Mouse (Mus musculus): ENCODE measurements at regions not wholly inside any gene's neighbourhood (a gene's known extent, or its start where the extent isn't known, plus 50 kb on each side); places are given as distances from the start of the nearest gene placed in this dataset.

DNA sequence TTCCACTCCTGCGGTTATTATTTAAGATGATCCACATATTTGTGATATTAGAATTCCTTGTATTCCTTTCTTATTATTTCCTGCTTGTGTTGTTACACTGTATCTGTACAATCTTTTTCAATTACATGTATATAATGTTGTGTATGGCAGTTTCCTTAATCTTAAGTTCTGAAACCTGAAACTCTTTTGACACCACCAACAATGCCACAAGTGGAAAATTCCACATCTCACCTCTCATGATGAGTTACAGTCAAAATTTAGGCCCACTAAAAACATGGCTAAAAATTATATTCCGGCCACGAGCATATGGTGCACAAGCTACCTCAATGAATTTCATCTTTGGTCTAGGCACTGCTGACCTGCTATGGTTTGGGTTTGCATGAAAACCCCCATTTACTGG, 85.9 kb downstream of the 1700129C05Rik start:
- no peak overlapping the region for H3K27ac ChIP-seq (ENCODE audit: low read depth)
- H3K4me3 ChIP-seq (ENCODE audit: low read depth, low read length), result no peak overlapping the region
- 91% methylated on average over 3 of the region's 3 CpGs for WGBS
- no peak for TF ChIP-seq EP300 (IDR thresholded peaks at IDR 0.05; ENCODE audit: low read depth)
- TF ChIP-seq CTCF (IDR thresholded peaks at IDR 0.05; ENCODE audit: low read depth), result no peak
- no peak overlapping the region for H3K4me2 ChIP-seq (ENCODE audit: low read depth, low read length)
- DNase-seq (ENCODE audit: low spot score) (no peak), ATAC-seq (ENCODE audit: insufficient read depth, low read depth) (no peak)
- no peaks in the 10 kb centered on the region for H3K36me3 ChIP-seq (replicated peaks; ENCODE audit: control insufficient read depth, insufficient read depth, low read length)
- H3K4me1 ChIP-seq (ENCODE audit: control insufficient read depth, insufficient read depth), result no peaks in the 10 kb centered on the region
- H3K9ac ChIP-seq (replicated peaks; ENCODE audit: low read depth, low read length), result no peak overlapping the region
- H3K9me3 ChIP-seq (replicated peaks; ENCODE audit: control insufficient read depth, low read length), result no peaks in the 10 kb centered on the region
- H3K27me3 ChIP-seq (ENCODE audit: control insufficient read depth, insufficient read depth, low read length), result no peaks in the 10 kb centered on the region

DNA sequence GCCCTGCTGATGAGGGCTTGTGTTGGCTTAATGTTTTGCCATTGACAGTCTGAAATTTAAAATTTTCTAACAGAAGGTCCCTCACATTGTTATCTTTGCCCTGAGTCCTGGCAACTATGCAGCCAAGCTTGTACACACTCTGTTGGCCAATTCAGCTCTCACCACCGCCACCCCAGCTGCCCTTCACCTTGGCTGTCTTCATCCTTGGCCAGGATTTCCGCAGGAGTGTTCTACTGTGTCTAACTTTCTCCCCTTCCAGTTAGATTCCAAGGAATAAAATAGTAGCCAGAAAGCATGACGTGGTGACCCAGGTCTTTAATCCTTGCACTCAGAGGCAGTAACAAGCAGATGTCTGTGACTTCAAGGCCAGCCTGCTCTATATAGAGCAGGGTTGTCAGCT, 87.4 kb downstream of the 1700129C05Rik start:
- Histone ChIP-seq H3K9ac (replicated peaks; ENCODE audit: low read depth, low read length) (no peak overlapping the region), H3K4me2 (ENCODE audit: low read depth, low read length) (no peak overlapping the region), H3K27me3 (ENCODE audit: control insufficient read depth, insufficient read depth, low read length) (no peaks in the 10 kb centered on the region), H3K4me1 (ENCODE audit: control insufficient read depth, insufficient read depth) (no peaks in the 10 kb centered on the region), H3K36me3 (replicated peaks; ENCODE audit: control insufficient read depth, insufficient read depth, low read length) (no peaks in the 10 kb centered on the region), H3K4me3 (ENCODE audit: low read depth, low read length) (no peak overlapping the region), H3K9me3 (replicated peaks; ENCODE audit: control insufficient read depth, low read length) (no peaks in the 10 kb centered on the region), H3K27ac (ENCODE audit: low read depth) (no peak overlapping the region)
- WGBS, result 67% methylated on average over 3 of the region's 3 CpGs
- TF ChIP-seq CTCF (IDR thresholded peaks at IDR 0.05; ENCODE audit: low read depth) (no peak), EP300 (IDR thresholded peaks at IDR 0.05; ENCODE audit: low read depth) (no peak)
- ATAC-seq (ENCODE audit: insufficient read depth, low read depth) (no peak), DNase-seq (ENCODE audit: low spot score) (no peak)

DNA sequence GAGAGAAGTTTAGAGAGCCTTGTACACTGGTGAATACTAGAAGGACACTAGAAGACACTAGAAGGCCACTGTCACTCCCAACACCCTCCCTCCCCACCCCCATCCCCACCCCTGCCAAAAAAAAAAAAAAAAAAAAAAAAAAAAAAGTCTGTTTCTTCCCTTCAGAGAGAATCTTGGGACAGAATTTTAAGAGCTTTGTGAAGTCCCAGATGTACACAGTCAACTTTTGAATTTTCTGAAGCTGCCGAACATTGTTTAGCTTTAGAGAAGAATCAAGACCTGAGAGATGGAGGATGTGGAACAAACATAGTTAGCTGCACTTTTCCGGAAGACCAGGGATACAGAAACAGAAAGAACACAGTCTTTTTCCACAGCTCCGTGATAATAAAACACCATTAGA, 90.3 kb downstream of the 1700129C05Rik start:
- H3K27ac ChIP-seq (ENCODE audit: low read depth), result no peak overlapping the region
- no peak for ATAC-seq (ENCODE audit: insufficient read depth, low read depth)
- TF ChIP-seq EP300 (IDR thresholded peaks at IDR 0.05; ENCODE audit: low read depth), result no peak
- no peak for TF ChIP-seq CTCF (IDR thresholded peaks at IDR 0.05; ENCODE audit: low read depth)
- WGBS, result 83% methylated on average over 3 of the region's 3 CpGs
- no peaks in the 10 kb centered on the region for H3K4me1 ChIP-seq (ENCODE audit: control insufficient read depth, insufficient read depth)
- no peak overlapping the region for H3K4me2 ChIP-seq (ENCODE audit: low read depth, low read length)
- H3K27me3 ChIP-seq (ENCODE audit: control insufficient read depth, insufficient read depth, low read length), result no peaks in the 10 kb centered on the region
- no peaks in the 10 kb centered on the region for H3K9me3 ChIP-seq (replicated peaks; ENCODE audit: control insufficient read depth, low read length)
- no peaks in the 10 kb centered on the region for H3K36me3 ChIP-seq (replicated peaks; ENCODE audit: control insufficient read depth, insufficient read depth, low read length)
- DNase-seq (ENCODE audit: low spot score), result no peak
- no peak overlapping the region for H3K9ac ChIP-seq (replicated peaks; ENCODE audit: low read depth, low read length)
- H3K4me3 ChIP-seq (ENCODE audit: low read depth, low read length), result no peak overlapping the region

DNA sequence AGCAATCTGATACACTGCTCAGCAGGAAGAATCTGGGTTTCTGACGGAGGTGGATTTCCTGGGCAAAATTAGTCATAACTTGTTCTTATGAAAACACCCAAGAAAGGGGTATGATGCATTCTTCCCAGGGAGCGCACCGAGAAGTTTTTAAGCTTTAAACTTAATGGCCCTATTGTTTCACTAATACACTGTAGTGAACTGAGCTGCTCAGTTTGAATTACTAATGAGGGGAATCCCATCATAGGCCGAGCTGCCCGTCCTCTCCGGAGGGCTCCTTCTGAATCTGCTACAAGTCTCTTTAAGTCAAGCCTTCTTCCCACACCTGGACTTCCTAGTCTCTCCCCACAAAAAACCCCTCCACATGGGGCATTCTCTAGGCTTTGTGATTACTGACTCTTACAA, 91.2 kb downstream of the 1700129C05Rik start:
- no peak for ATAC-seq (ENCODE audit: insufficient read depth, low read depth)
- Histone ChIP-seq H3K9me3 (replicated peaks; ENCODE audit: control insufficient read depth, low read length) (no peaks in the 10 kb centered on the region), H3K27ac (ENCODE audit: low read depth) (no peak overlapping the region), H3K27me3 (ENCODE audit: control insufficient read depth, insufficient read depth, low read length) (no peaks in the 10 kb centered on the region), H3K36me3 (replicated peaks; ENCODE audit: control insufficient read depth, insufficient read depth, low read length) (no peaks in the 10 kb centered on the region), H3K4me1 (ENCODE audit: control insufficient read depth, insufficient read depth) (no peaks in the 10 kb centered on the region), H3K4me2 (ENCODE audit: low read depth, low read length) (no peak overlapping the region), H3K9ac (replicated peaks; ENCODE audit: low read depth, low read length) (no peak overlapping the region), H3K4me3 (ENCODE audit: low read depth, low read length) (no peak overlapping the region)
- DNase-seq (ENCODE audit: low spot score), result no peak
- WGBS, result 54% methylated on average over 6 of the region's 6 CpGs
- TF ChIP-seq EP300 (IDR thresholded peaks at IDR 0.05; ENCODE audit: low read depth) (no peak), CTCF (IDR thresholded peaks at IDR 0.05; ENCODE audit: low read depth) (no peak)

DNA sequence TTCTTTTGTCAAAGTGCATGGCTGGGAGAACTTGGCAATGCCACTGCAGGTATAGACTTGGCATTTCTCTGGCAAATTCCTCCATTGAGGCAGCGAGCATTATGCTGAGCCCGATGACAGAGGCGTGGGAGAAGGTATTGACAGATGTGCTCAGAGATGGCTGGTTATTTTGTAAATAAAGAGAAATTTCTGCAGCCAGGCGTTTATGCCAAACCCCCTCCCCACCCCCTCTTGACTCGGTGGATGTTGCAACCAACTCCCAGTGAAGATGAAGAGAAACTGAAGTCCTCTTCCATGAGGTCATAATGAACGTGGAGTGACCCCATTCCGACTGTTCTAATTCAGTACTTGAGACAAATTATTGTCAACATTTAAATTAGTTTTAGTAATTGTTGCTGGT, 97.0 kb downstream of the 1700129C05Rik start:
- ATAC-seq (ENCODE audit: insufficient read depth, low read depth) (no peak), DNase-seq (ENCODE audit: low spot score) (no peak)
- Histone ChIP-seq H3K9me3 (replicated peaks; ENCODE audit: control insufficient read depth, low read length) (no peaks in the 10 kb centered on the region), H3K9ac (replicated peaks; ENCODE audit: low read depth, low read length) (no peak overlapping the region), H3K4me3 (ENCODE audit: low read depth, low read length) (no peak overlapping the region), H3K4me2 (ENCODE audit: low read depth, low read length) (no peak overlapping the region), H3K27ac (ENCODE audit: low read depth) (no peak overlapping the region), H3K36me3 (replicated peaks; ENCODE audit: control insufficient read depth, insufficient read depth, low read length) (no peaks in the 10 kb centered on the region), H3K27me3 (ENCODE audit: control insufficient read depth, insufficient read depth, low read length) (no peaks in the 10 kb centered on the region), H3K4me1 (ENCODE audit: control insufficient read depth, insufficient read depth) (no peaks in the 10 kb centered on the region)
- no peak for TF ChIP-seq CTCF (IDR thresholded peaks at IDR 0.05; ENCODE audit: low read depth)
- no peak for TF ChIP-seq EP300 (IDR thresholded peaks at IDR 0.05; ENCODE audit: low read depth)
- 78% methylated on average over 7 of the region's 7 CpGs for WGBS

DNA sequence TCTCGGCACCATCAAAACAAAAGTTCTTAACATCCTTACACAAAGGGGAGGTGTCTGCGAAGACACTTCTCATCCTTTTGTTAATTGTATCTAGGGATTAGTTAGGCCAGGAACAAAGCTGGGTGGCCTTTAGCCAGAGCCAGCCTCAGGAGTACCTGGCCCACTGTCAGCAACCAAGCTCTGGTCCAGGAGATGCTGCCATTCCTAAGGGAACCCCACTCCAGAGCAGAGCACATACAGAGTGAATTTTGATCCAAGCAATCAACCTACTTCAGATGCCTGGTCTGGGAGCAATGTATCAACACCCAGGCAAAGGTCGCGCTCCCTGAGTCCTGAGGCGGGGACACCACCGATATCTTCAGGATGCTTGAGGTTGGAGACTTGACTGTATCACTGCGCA, 97.5 kb downstream of the 1700129C05Rik start:
- Histone ChIP-seq H3K9me3 (replicated peaks; ENCODE audit: control insufficient read depth, low read length) (no peaks in the 10 kb centered on the region), H3K27ac (ENCODE audit: low read depth) (no peak overlapping the region), H3K4me2 (ENCODE audit: low read depth, low read length) (no peak overlapping the region), H3K4me3 (ENCODE audit: low read depth, low read length) (no peak overlapping the region), H3K36me3 (replicated peaks; ENCODE audit: control insufficient read depth, insufficient read depth, low read length) (no peaks in the 10 kb centered on the region), H3K4me1 (ENCODE audit: control insufficient read depth, insufficient read depth) (no peaks in the 10 kb centered on the region), H3K27me3 (ENCODE audit: control insufficient read depth, insufficient read depth, low read length) (no peaks in the 10 kb centered on the region), H3K9ac (replicated peaks; ENCODE audit: low read depth, low read length) (no peak overlapping the region)
- 81% methylated on average over 7 of the region's 7 CpGs for WGBS
- TF ChIP-seq CTCF (IDR thresholded peaks at IDR 0.05; ENCODE audit: low read depth) (no peak), EP300 (IDR thresholded peaks at IDR 0.05; ENCODE audit: low read depth) (no peak)
- DNase-seq (ENCODE audit: low spot score) (no peak), ATAC-seq (ENCODE audit: insufficient read depth, low read depth) (no peak)

Data from heart, postnatal 0 days (tissue).